Mouse (Mus musculus): ENCODE results near the gene Polr3c.
A peak's percentile ranks its signal among the peaks of the same experiment; 100 is the strongest.
"Not testable (repeated sequence)": the region's sequence is repeated elsewhere in the genome, so short reads cannot be mapped to it uniquely, and the experiment has no call there.

The Polr3c gene

GRCm38 (mm10) chr3:96675690-96676089 lies 51.7 kb downstream of the Polr3c start:
- DNase-seq (ENCODE audit: extremely low spot score): no peak

- DNase-seq (ENCODE audit: extremely low spot score): no peak
Observed at GRCm38 (mm10) chr3:96675171-96675570, 52.3 kb downstream of the Polr3c start.

GRCm38 (mm10) chr3:96674442-96674841 lies 53.0 kb downstream of the Polr3c start:
- peak; percentile 40 for DNase-seq (ENCODE audit: extremely low spot score)

GRCm38 (mm10) chr3:96673514-96673913 lies 53.9 kb downstream of the Polr3c start:
- no peak for DNase-seq (ENCODE audit: extremely low spot score)

- no peak for DNase-seq (ENCODE audit: extremely low spot score)
Observed at GRCm38 (mm10) chr3:96671519-96671918, 55.9 kb downstream of the Polr3c start.

- DNase-seq (ENCODE audit: extremely low spot score): peak; percentile 85
Observed at GRCm38 (mm10) chr3:96669727-96670468, 57.5 kb downstream of the Polr3c start, which contains the start of gene Ankrd35. Ankrd35 (plus strand) TSS chr3:96670131.

GRCm38 (mm10) chr3:96668424-96669067 lies 58.9 kb downstream of the Polr3c start:
- DNase-seq (ENCODE audit: extremely low spot score): no peak

GRCm38 (mm10) chr3:96667316-96667715 lies 60.1 kb downstream of the Polr3c start:
- no peak for DNase-seq (ENCODE audit: extremely low spot score)

- DNase-seq (ENCODE audit: extremely low spot score): no peak
Observed at GRCm38 (mm10) chr3:96666916-96667315, 60.5 kb downstream of the Polr3c start.

- not testable (repeated sequence) for DNase-seq (ENCODE audit: extremely low spot score)
Observed at GRCm38 (mm10) chr3:96665732-96666363, 61.6 kb downstream of the Polr3c start.

GRCm38 (mm10) chr3:96663432-96664239 lies 63.8 kb downstream of the Polr3c start:
- DNase-seq (ENCODE audit: extremely low spot score): peak; percentile 86

- DNase-seq (ENCODE audit: extremely low spot score): no peak
Observed at GRCm38 (mm10) chr3:96662731-96663316, 64.6 kb downstream of the Polr3c start.

Measured in embryo, embryonic 9.5 days (tissue).